27 mouse cellular contexts compared by ENCODE assay signal in genomic region chr10:76218240-76218639, GRCm38 (mm10). TPM values are rescaled to one million over a fixed set of nuclear protein-coding genes. Genes with fewer than 3 reads are reported as not detected.
DNase-seq lines count a peak whose midpoint lies in the region; ATAC-seq and TF ChIP-seq lines count a peak whose summit lies in the region.
"Had no signal": no experiment of that assay in that cellular context is flagged by ENCODE, and none has a peak within 500 bp of the region (broad histone marks: within the 10 kb centered on the region; RNA-seq: fewer than 3 reads in every experiment).

No protein-coding gene starts in this region.

- no peak overlapping the region for H3K27ac ChIP-seq in liver, postnatal 0 days (ENCODE audit: low read depth)
- no peak overlapping the region for H3K27ac ChIP-seq in liver, embryonic 11.5 days (ENCODE audit: low read depth, low read length)
- H3K27ac ChIP-seq: embryonic facial prominence, embryonic 12.5 days; embryonic facial prominence, embryonic 15.5 days; forebrain, embryonic 12.5 days; hindbrain, embryonic 10.5 days; hindbrain, embryonic 13.5 days had no signal

- no peaks in the 10 kb centered on the region for H3K4me1 ChIP-seq in liver, postnatal 0 days (ENCODE audit: insufficient read depth)
- H3K4me1 ChIP-seq in liver, embryonic 11.5 days (replicated peaks; ENCODE audit: control insufficient read depth, insufficient read depth, low read length), result no peaks in the 10 kb centered on the region
- H3K4me1 ChIP-seq: embryonic facial prominence, embryonic 12.5 days; embryonic facial prominence, embryonic 15.5 days; forebrain, embryonic 12.5 days; hindbrain, embryonic 10.5 days; hindbrain, embryonic 13.5 days had no signal

- no peak overlapping the region for H3K9ac ChIP-seq in liver, postnatal 0 days (replicated peaks)
- H3K9ac ChIP-seq in liver, embryonic 11.5 days (ENCODE audit: low read depth, low read length), result no peak overlapping the region
- H3K9ac ChIP-seq: embryonic facial prominence, embryonic 12.5 days; embryonic facial prominence, embryonic 15.5 days; forebrain, embryonic 12.5 days; hindbrain, embryonic 13.5 days had no signal

- intact Hi-C loops in heart, postnatal 14 days (cut with DNase I), result no loop called here

- H3K4me2 ChIP-seq in liver, postnatal 0 days (ENCODE audit: low read depth, low read length), result no peak overlapping the region
- H3K4me2 ChIP-seq in liver, embryonic 11.5 days, result no peak overlapping the region
- H3K4me2 ChIP-seq: embryonic facial prominence, embryonic 12.5 days; embryonic facial prominence, embryonic 15.5 days; forebrain, embryonic 12.5 days; heart, embryonic 11.5 days; hindbrain, embryonic 13.5 days had no signal

- H3K27me3 ChIP-seq in liver, postnatal 0 days (ENCODE audit: insufficient read depth, low read length), result no peaks in the 10 kb centered on the region
- no peaks in the 10 kb centered on the region for H3K27me3 ChIP-seq in liver, embryonic 11.5 days (replicated peaks; ENCODE audit: control insufficient read depth, insufficient read depth, low read length)
- H3K27me3 ChIP-seq: embryonic facial prominence, embryonic 12.5 days; embryonic facial prominence, embryonic 15.5 days; forebrain, embryonic 12.5 days; hindbrain, embryonic 13.5 days had no signal

- no peak for TF ChIP-seq EP300 in liver, postnatal 0 days (IDR thresholded peaks at IDR 0.05; ENCODE audit: low read depth)

- H3K4me3 ChIP-seq in liver, postnatal 0 days (ENCODE audit: low read depth, low read length), result no peak overlapping the region
- no peak overlapping the region for H3K4me3 ChIP-seq in liver, embryonic 11.5 days (ENCODE audit: low read depth, low read length)
- H3K4me3 ChIP-seq: embryonic facial prominence, embryonic 12.5 days; embryonic facial prominence, embryonic 15.5 days; forebrain, embryonic 12.5 days; hindbrain, embryonic 10.5 days; hindbrain, embryonic 13.5 days had no signal

- H3K9me3 ChIP-seq in liver, postnatal 0 days (ENCODE audit: low read length), result peaks cover 10% of the 10 kb centered on the region
- H3K9me3 ChIP-seq in liver, embryonic 11.5 days (ENCODE audit: control insufficient read depth, low read length), result peaks cover 9% of the 10 kb centered on the region; the same call in 1 of the 2 replicates

- ATAC-seq in liver, postnatal 0 days, result no peak
- ATAC-seq in liver, embryonic 11.5 days (replicated peaks; ENCODE audit: low FRiP score), result no peak
- ATAC-seq in CD4-positive, CD25-positive, alpha-beta regulatory T cell, adult 4 months, result no peak
- ATAC-seq: forebrain, embryonic 16.5 days; hindbrain, embryonic 16.5 days had no signal

- WGBS in liver, postnatal 0 days (ENCODE audit: insufficient replicate concordance), result 73% methylated on average over 9 of the region's 9 CpGs
- 80% methylated on average over 9 of the region's 9 CpGs for WGBS in liver, embryonic 11.5 days

- peak; percentile 79 for DNase-seq in heart, adult 11 months
- no peak for DNase-seq in heart, postnatal 14 days
- DNase-seq in liver, postnatal 0 days, result peak; percentile 6
- no peak for DNase-seq in liver, embryonic 11.5 days (ENCODE audit: low spot score)
- peak; percentile 12 for DNase-seq in testis, postnatal 10 days (ENCODE audit: low spot score)
- DNase-seq in testis, postnatal 14 days (ENCODE audit: low spot score), result no peak
- DNase-seq: adrenal gland, adult 2 months; adrenal gland, postnatal 14 days; B cell, adult 2 months; cerebellum, adult 11 months; cerebellum, adult 2 months; cerebellum, adult 9-11 months; cerebellum, postnatal 25 days; gastrocnemius, postnatal 10 days; heart, postnatal 36 days had no signal

- H3K36me3 ChIP-seq in liver, postnatal 0 days (replicated peaks; ENCODE audit: insufficient read depth, low read length), result 0 out of 2 replicates have a peak, but pooled peaks cover 2% of the 10 kb centered on the region
- H3K36me3 ChIP-seq in liver, embryonic 11.5 days (ENCODE audit: control insufficient read depth, insufficient read depth, low read length), result peaks cover 26% of the 10 kb centered on the region

- TF ChIP-seq CTCF in liver, postnatal 0 days (IDR thresholded peaks at IDR 0.05; ENCODE audit: low read depth), result no peak

RNA-seq across cellular contexts. Expression of gene Prmt2, which starts 19.4 kb away (rescaled TPM):
- total RNA-seq in heart, postnatal 14 days (2021), result 10 to 100 TPM; 13.4 to 13.8 TPM
- polyA plus RNA-seq in liver, postnatal 0 days (2015; fragmentation: Nextera tagmentation; extraction: Ambion mirVana), result 2.7 and 3.0 TPM in 2 replicates
- polyA plus RNA-seq in liver, embryonic 11.5 days (2014; fragmentation: Nextera tagmentation; extraction: Ambion mirVana), result 21.2 and 21.6 TPM in 2 replicates
- 10 to 100 TPM; 32.8 to 45.9 TPM for polyA plus RNA-seq in CD4-positive, CD25-positive, alpha-beta regulatory T cell, adult 4 months (2017; shearing (Covaris generic))

RNA-seq across cellular contexts. Expression of gene S100b, which starts 35.4 kb away (rescaled TPM):
- 1 to 10 TPM in 1 of 2 experiments, under 1 TPM in 1; 1.00 to 1.8 TPM for total RNA-seq in heart, postnatal 14 days (2021)
- polyA plus RNA-seq in liver, postnatal 0 days (2015; fragmentation: Nextera tagmentation; extraction: Ambion mirVana), result 0.14 and 0.23 TPM in 2 replicates
- polyA plus RNA-seq in liver, embryonic 11.5 days (2014; fragmentation: Nextera tagmentation; extraction: Ambion mirVana), result not detected in 2 replicates
- not detected for polyA plus RNA-seq in CD4-positive, CD25-positive, alpha-beta regulatory T cell, adult 4 months (2017; shearing (Covaris generic))
- total RNA-seq: common myeloid progenitor, adult 5-6 weeks; granulocyte monocyte progenitor cell, adult 5-6 weeks; MEL had no signal
- polyA plus RNA-seq: hindbrain, embryonic 10.5 days had no signal

Comparison
In these comparisons a context has a peak if more than half of its experiments do, and no peak if none do; other contexts are left out.
1. DNase-seq: peak in heart, adult 11 months (single experiment), liver, postnatal 0 days (single experiment) and testis, postnatal 10 days (single experiment); none in heart, postnatal 14 days (0 of 2), liver, embryonic 11.5 days (single experiment) and testis, postnatal 14 days (single experiment).